Mouse (Mus musculus) bone marrow macrophage, adult 2 months (primary cell): ENCODE results near the gene Sacs. TPM values are rescaled to one million over a fixed set of nuclear protein-coding genes. Genes with fewer than 3 reads are reported as not detected.

Experiments used
- H3K27ac ChIP-seq: 2 replicates; pipeline ENCODE4 v1.5.1; 2012; ENCODE audit warnings: low read depth, low read length; ENCODE audit not compliant: insufficient read depth
- H3K4me1 ChIP-seq: 2 replicates; pipeline ENCODE4 v1.6.1; 2012; ENCODE audit warnings: low read length; ENCODE audit not compliant: control insufficient read depth, insufficient read depth
- H3K4me3 ChIP-seq: 2 replicates; pipeline ENCODE4 v1.5.1; 2012; ENCODE audit warnings: mild to moderate bottlenecking, low read length, moderate library complexity; ENCODE audit not compliant: insufficient read depth
- CTCF ChIP-seq: IDR thresholded peaks from 2 replicates; pipeline ENCODE4 v1.5.1; 2012; ENCODE audit warnings: low read depth, mild to moderate bottlenecking, low read length, moderate library complexity
- POLR2A ChIP-seq: IDR thresholded peaks from 2 replicates; pipeline ENCODE4 v1.6.1; 2012; ENCODE audit warnings: mild to moderate bottlenecking, low read depth, low read length, borderline replicate concordance
- polyA plus RNA-seq: library from polyadenylated mRNA; stranded (reverse); fragments of >200 nt; gene quantifications from 2 replicates; pipeline ENCODE4 v1.2.4, GENCODE M21; 2012; ENCODE audit not compliant: missing spikeins, insufficient read depth, insufficient read length

The Sacs gene
- polyA plus RNA-seq, 1 experiment, result 4.1 TPM

GRCm38 (mm10) chr14:61278676-61279300, 140.5 kb downstream of the Sacs start:
- Histone ChIP-seq H3K4me3 (no peak overlapping the region), H3K4me1 (peaks cover 5% of the 10 kb centered on the region), H3K27ac (no peak overlapping the region)
- TF ChIP-seq CTCF, result no peak
- no peak for TF ChIP-seq POLR2A

GRCm38 (mm10) chr14:61288606-61289286, 150.5 kb downstream of the Sacs start:
- H3K27ac ChIP-seq, result no peak overlapping the region
- peak overlapping the region; percentile 44 for H3K4me3 ChIP-seq
- peaks cover 9% of the 10 kb centered on the region for H3K4me1 ChIP-seq
- TF ChIP-seq POLR2A (no peak), CTCF (no peak)

Other genes with a start within 250 kb of the Sacs start
- gene Tnfrsf19, start 92.0 kb upstream of the Sacs start, polyA plus RNA-seq, result not detected in 2 replicates
- gene Sgcg, start 120.0 kb downstream of the Sacs start, polyA plus RNA-seq, result not detected in 2 replicates
- gene Arl11, start 171.3 kb downstream of the Sacs start, polyA plus RNA-seq, result 97.1 and 103 TPM in 2 replicates
- 8.1 and 8.8 TPM in 2 replicates for gene Ebpl, start 222.0 kb downstream of the Sacs start, polyA plus RNA-seq